Mouse (Mus musculus): ENCODE results near the gene 4931428L18Rik. TPM values are rescaled to one million over a fixed set of nuclear protein-coding genes. Genes with fewer than 3 reads are reported as not detected.

Gene 4931428L18Rik
- total and polyA plus RNA-seq, 3 experiments = not detected

GRCm38 (mm10) chr1:31072523-31073370, 149.7 kb downstream of the 4931428L18Rik start:
- no peaks in the 10 kb centered on the region for H3K36me3 ChIP-seq (ENCODE audit: control insufficient read depth in 1 of 2, insufficient read depth in 2 of 2, low read length in 2 of 2)
- H3K79me2 ChIP-seq (ENCODE audit: control insufficient read depth, insufficient read depth, low read length, poor library complexity) = no peaks in the 10 kb centered on the region
- no peaks in the 10 kb centered on the region for H3K9me3 ChIP-seq (replicated peaks; ENCODE audit: insufficient read depth, low read length)
- TF ChIP-seq MEF2A (IDR thresholded peaks at IDR 0.05; ENCODE audit: extremely low read depth, insufficient replicate concordance, low read depth, low read length, poor library complexity, severe bottlenecking) (no peak), E2F4 (IDR thresholded peaks at IDR 0.05; ENCODE audit: borderline replicate concordance, low read depth, low read length) (no peak), NELFE (IDR thresholded peaks at IDR 0.05; ENCODE audit: low read depth, low read length) (no peak), CTCF (IDR thresholded peaks at IDR 0.05 in 2 of 3, conservative IDR thresholded peaks at IDR 0.05 in 1 of 3; ENCODE audit: control insufficient read depth in 1 of 3, insufficient read depth in 1 of 3, low read depth in 2 of 3, low read length in 3 of 3, poor library complexity in 1 of 3, severe bottlenecking in 1 of 3) (no peak), ETS1 (IDR thresholded peaks at IDR 0.05; ENCODE audit: low read depth, low read length) (no peak), ZNF384 (IDR thresholded peaks at IDR 0.05; ENCODE audit: low read depth, low read length) (no peak), NRF1 (IDR thresholded peaks at IDR 0.05; ENCODE audit: insufficient read depth, low read depth, low read length, poor library complexity, severe bottlenecking) (no peak), MXI1 (IDR thresholded peaks at IDR 0.05; ENCODE audit: low read depth, low read length) (no peak), GATA1 (IDR thresholded peaks at IDR 0.05; ENCODE audit: low read depth, low read length) (no peak), JUND (IDR thresholded peaks at IDR 0.05; ENCODE audit: low read depth, low read length) (no peak), EP300 (IDR thresholded peaks at IDR 0.05; ENCODE audit: low read depth in 1 of 2, low read length in 2 of 2) (no peak), USF2 (IDR thresholded peaks at IDR 0.05; ENCODE audit: borderline replicate concordance in 1 of 2, insufficient read depth in 1 of 2, low read depth in 1 of 2, low read length in 2 of 2) (no peak), MYC (IDR thresholded peaks at IDR 0.05; ENCODE audit: low read depth, low read length) (no peak), UBTF (IDR thresholded peaks at IDR 0.05; ENCODE audit: borderline replicate concordance, insufficient read depth, low read depth, low read length) (no peak), ZC3H11A (IDR thresholded peaks at IDR 0.05; ENCODE audit: low read depth, low read length) (no peak)
- H3K4me1 ChIP-seq (ENCODE audit: control insufficient read depth in 1 of 2, insufficient read depth in 2 of 2, low read length in 2 of 2) = no peaks in the 10 kb centered on the region
- no peak overlapping the region for H3K9ac ChIP-seq (ENCODE audit: control insufficient read depth, low read depth, low read length, poor library complexity, severe bottlenecking)
- no peaks in the 10 kb centered on the region for H3K27me3 ChIP-seq (ENCODE audit: control insufficient read depth in 1 of 2, insufficient read depth in 2 of 2, low read length in 2 of 2)
- H3K27ac ChIP-seq (ENCODE audit: control insufficient read depth, low read depth, low read length) = no peak overlapping the region
- H3K4me3 ChIP-seq (ENCODE audit: control insufficient read depth in 1 of 2, insufficient read depth in 1 of 2, low read depth in 2 of 2, low read length in 2 of 2) = no peak overlapping the region
- DNase-seq (ENCODE audit: low read depth, low spot score) = no peak

GRCm38 (mm10) chr1:31071209-31071608, 151.3 kb downstream of the 4931428L18Rik start:
- Histone ChIP-seq H3K27me3 (ENCODE audit: control insufficient read depth in 1 of 2, insufficient read depth in 2 of 2, low read length in 2 of 2) (no peaks in the 10 kb centered on the region), H3K36me3 (ENCODE audit: control insufficient read depth in 1 of 2, insufficient read depth in 2 of 2, low read length in 2 of 2) (no peaks in the 10 kb centered on the region), H3K27ac (ENCODE audit: control insufficient read depth, low read depth, low read length) (no peak overlapping the region), H3K4me1 (ENCODE audit: control insufficient read depth in 1 of 2, insufficient read depth in 2 of 2, low read length in 2 of 2) (no peaks in the 10 kb centered on the region), H3K9me3 (replicated peaks; ENCODE audit: insufficient read depth, low read length) (no peaks in the 10 kb centered on the region), H3K9ac (ENCODE audit: control insufficient read depth, low read depth, low read length, poor library complexity, severe bottlenecking) (no peak overlapping the region), H3K4me3 (ENCODE audit: control insufficient read depth in 1 of 2, insufficient read depth in 1 of 2, low read depth in 2 of 2, low read length in 2 of 2) (no peak overlapping the region), H3K79me2 (ENCODE audit: control insufficient read depth, insufficient read depth, low read length, poor library complexity) (no peaks in the 10 kb centered on the region)
- no peak for DNase-seq (ENCODE audit: low read depth, low spot score)
- no peak for TF ChIP-seq BHLHE40 (IDR thresholded peaks at IDR 0.05; ENCODE audit: borderline replicate concordance, low read depth, low read length)
- TF ChIP-seq RCOR1 (IDR thresholded peaks at IDR 0.05; ENCODE audit: low read depth, low read length) = no peak
- TF ChIP-seq POLR2AphosphoS2 (IDR thresholded peaks at IDR 0.05; ENCODE audit: low read length) = no peak
- TF ChIP-seq SMC3 (IDR thresholded peaks at IDR 0.05; ENCODE audit: low read depth, low read length) = no peak
- no peak for TF ChIP-seq MAZ (IDR thresholded peaks at IDR 0.05; ENCODE audit: low read depth, low read length)
- TF ChIP-seq UBTF (IDR thresholded peaks at IDR 0.05; ENCODE audit: borderline replicate concordance, insufficient read depth, low read depth, low read length) = no peak
- no peak for TF ChIP-seq EP300 (IDR thresholded peaks at IDR 0.05; ENCODE audit: low read depth in 1 of 2, low read length in 2 of 2)
- no peak for TF ChIP-seq JUND (IDR thresholded peaks at IDR 0.05; ENCODE audit: low read depth, low read length)
- TF ChIP-seq NELFE (IDR thresholded peaks at IDR 0.05; ENCODE audit: low read depth, low read length) = no peak
- TF ChIP-seq MAX (IDR thresholded peaks at IDR 0.05; ENCODE audit: low read length) = no peak
- TF ChIP-seq GABPA (IDR thresholded peaks at IDR 0.05; ENCODE audit: low read depth, low read length) = no peak
- TF ChIP-seq USF2 (IDR thresholded peaks at IDR 0.05; ENCODE audit: borderline replicate concordance in 1 of 2, insufficient read depth in 1 of 2, low read depth in 1 of 2, low read length in 2 of 2) = no peak

All from MEL (cell line).